Mouse (Mus musculus): ENCODE measurements around the gene Ttc28. TPM values are rescaled to one million over a fixed set of nuclear protein-coding genes. Genes with fewer than 3 reads are reported as not detected.

Gene Ttc28
- total and polyA plus RNA-seq, 3 experiments = 1.1 to 1.8 TPM; not detected in 1

- peaks cover 0 to 26% of the 10 kb centered on the region in 2 experiments; a peak in 2 of 4 replicates for H3K36me3 ChIP-seq (ENCODE audit: control insufficient read depth in 1 of 2, insufficient read depth in 2 of 2, low read length in 2 of 2)
- peaks cover 13 to 40% of the 10 kb centered on the region in 2 experiments for H3K4me1 ChIP-seq (ENCODE audit: control insufficient read depth in 1 of 2, insufficient read depth in 2 of 2, low read length in 2 of 2)
- no peak overlapping the region for H3K27ac ChIP-seq (ENCODE audit: control insufficient read depth, low read depth, low read length)
- H3K79me2 ChIP-seq (ENCODE audit: control insufficient read depth, insufficient read depth, low read length, poor library complexity) = no peaks in the 10 kb centered on the region
- H3K9ac ChIP-seq (ENCODE audit: control insufficient read depth, low read depth, low read length, poor library complexity, severe bottlenecking) = no peak overlapping the region
- no peaks in the 10 kb centered on the region for H3K9me3 ChIP-seq (replicated peaks; ENCODE audit: insufficient read depth, low read length)
- H3K4me3 ChIP-seq (ENCODE audit: control insufficient read depth in 1 of 2, insufficient read depth in 1 of 2, low read depth in 2 of 2, low read length in 2 of 2) = no peak overlapping the region
- no peaks in the 10 kb centered on the region for H3K27me3 ChIP-seq (ENCODE audit: control insufficient read depth in 1 of 2, insufficient read depth in 2 of 2, low read length in 2 of 2)
- TF ChIP-seq E2F4 (IDR thresholded peaks at IDR 0.05; ENCODE audit: borderline replicate concordance, low read depth, low read length) = no peak
- DNase-seq (ENCODE audit: low read depth, low spot score) = no peak
Measured at GRCm38 (mm10) chr5:111114597-111114996, 235.0 kb downstream of the Ttc28 start.

GRCm38 (mm10) chr5:111115519-111116350 is 236.1 kb downstream of the Ttc28 start:
- no peaks in the 10 kb centered on the region for H3K79me2 ChIP-seq (ENCODE audit: control insufficient read depth, insufficient read depth, low read length, poor library complexity)
- peak overlapping the region; percentile 41 for H3K9ac ChIP-seq (ENCODE audit: control insufficient read depth, low read depth, low read length, poor library complexity, severe bottlenecking)
- H3K4me1 ChIP-seq (ENCODE audit: control insufficient read depth in 1 of 2, insufficient read depth in 2 of 2, low read length in 2 of 2) = peaks cover 13 to 40% of the 10 kb centered on the region in 2 experiments
- H3K36me3 ChIP-seq (ENCODE audit: control insufficient read depth in 1 of 2, insufficient read depth in 2 of 2, low read length in 2 of 2) = peaks cover 0 to 26% of the 10 kb centered on the region in 2 experiments; a peak in 2 of 4 replicates
- no peaks in the 10 kb centered on the region for H3K9me3 ChIP-seq (replicated peaks; ENCODE audit: insufficient read depth, low read length)
- H3K27me3 ChIP-seq (ENCODE audit: control insufficient read depth in 1 of 2, insufficient read depth in 2 of 2, low read length in 2 of 2) = no peaks in the 10 kb centered on the region
- H3K4me3 ChIP-seq (ENCODE audit: control insufficient read depth in 1 of 2, insufficient read depth in 1 of 2, low read depth in 2 of 2, low read length in 2 of 2) = peak overlapping the region; percentile 16 to 38; a peak in 3 of 4 replicates
- peak overlapping the region; percentile 79 for H3K27ac ChIP-seq (ENCODE audit: control insufficient read depth, low read depth, low read length)
- DNase-seq (ENCODE audit: low read depth, low spot score) = peak; percentile 88
- no peak for TF ChIP-seq ZMIZ1 (IDR thresholded peaks at IDR 0.05; ENCODE audit: low read depth, low read length)
- TF ChIP-seq KAT2A (conservative IDR thresholded peaks at IDR 0.05; ENCODE audit: low read depth, low read length) = no peak
- TF ChIP-seq ELF1 (IDR thresholded peaks at IDR 0.05; ENCODE audit: low read depth, low read length) = peak; percentile 73
- no peak for TF ChIP-seq MYB (IDR thresholded peaks at IDR 0.05; ENCODE audit: low read depth, low read length)
- no peak for TF ChIP-seq CHD1 (IDR thresholded peaks at IDR 0.05; ENCODE audit: low read depth, low read length)
- TF ChIP-seq SMC3 (IDR thresholded peaks at IDR 0.05; ENCODE audit: low read depth, low read length) = no peak
- TF ChIP-seq CHD2 (IDR thresholded peaks at IDR 0.05; ENCODE audit: low read length) = peak; percentile 65
- peak; percentile 27; the same call in 1 of the 2 replicates for TF ChIP-seq BHLHE40 (IDR thresholded peaks at IDR 0.05; ENCODE audit: borderline replicate concordance, low read depth, low read length)
- peak; percentile 56 for TF ChIP-seq MAX (IDR thresholded peaks at IDR 0.05; ENCODE audit: low read length)
- no peak for TF ChIP-seq JUND (IDR thresholded peaks at IDR 0.05; ENCODE audit: low read depth, low read length)
- TF ChIP-seq RAD21 (IDR thresholded peaks at IDR 0.05; ENCODE audit: low read depth, low read length) = no peak
- TF ChIP-seq ETS1 (IDR thresholded peaks at IDR 0.05; ENCODE audit: low read depth, low read length) = peak; percentile 72
- no peak for TF ChIP-seq USF2 (IDR thresholded peaks at IDR 0.05; ENCODE audit: borderline replicate concordance in 1 of 2, insufficient read depth in 1 of 2, low read depth in 1 of 2, low read length in 2 of 2)
- no peak for TF ChIP-seq NRF1 (IDR thresholded peaks at IDR 0.05; ENCODE audit: insufficient read depth, low read depth, low read length, poor library complexity, severe bottlenecking)
- TF ChIP-seq POLR2A (IDR thresholded peaks at IDR 0.05; ENCODE audit: control insufficient read depth in 1 of 2, insufficient read depth in 1 of 2, low read depth in 1 of 2, low read length in 2 of 2, poor library complexity in 1 of 2) = peak in 1 of 2 experiments; percentile 70; a peak in 2 of 4 replicates
- peak; percentile 17; the same call in 1 of the 2 replicates for TF ChIP-seq RCOR1 (IDR thresholded peaks at IDR 0.05; ENCODE audit: low read depth, low read length)
- TF ChIP-seq TAL1 (IDR thresholded peaks at IDR 0.05; ENCODE audit: low read length) = no peak
- peak; percentile 80; the same call in 1 of the 2 replicates for TF ChIP-seq GATA1 (IDR thresholded peaks at IDR 0.05; ENCODE audit: low read depth, low read length)
- peak; percentile 85 for TF ChIP-seq TBP (IDR thresholded peaks at IDR 0.05; ENCODE audit: low read depth, low read length)
- TF ChIP-seq EP300 (IDR thresholded peaks at IDR 0.05; ENCODE audit: low read depth in 1 of 2, low read length in 2 of 2) = peak; percentile 59 to 69; a peak in 3 of 4 replicates
- TF ChIP-seq HCFC1 (IDR thresholded peaks at IDR 0.05; ENCODE audit: low read depth, low read length) = peak; percentile 76
- peak; percentile 73 for TF ChIP-seq MXI1 (IDR thresholded peaks at IDR 0.05; ENCODE audit: low read depth, low read length)
- TF ChIP-seq ZKSCAN1 (IDR thresholded peaks at IDR 0.05; ENCODE audit: low read depth, low read length) = no peak
- peak; percentile 85 for TF ChIP-seq SIN3A (IDR thresholded peaks at IDR 0.05; ENCODE audit: low read length)
- no peak for TF ChIP-seq ZC3H11A (IDR thresholded peaks at IDR 0.05; ENCODE audit: low read depth, low read length)
- no peak for TF ChIP-seq MAFK (IDR thresholded peaks at IDR 0.05; ENCODE audit: borderline replicate concordance, low read depth, low read length)
- peak; percentile 43; the same call in 1 of the 2 replicates for TF ChIP-seq NELFE (IDR thresholded peaks at IDR 0.05; ENCODE audit: low read depth, low read length)
- TF ChIP-seq MEF2A (IDR thresholded peaks at IDR 0.05; ENCODE audit: extremely low read depth, insufficient replicate concordance, low read depth, low read length, poor library complexity, severe bottlenecking) = no peak
- TF ChIP-seq TCF12 (IDR thresholded peaks at IDR 0.05; ENCODE audit: low read depth, low read length) = peak; percentile 48; the same call in 1 of the 2 replicates

Data from MEL (cell line).